Mouse (Mus musculus): ENCODE data around the gene Sars2.

The Sars2 gene

GRCm38 (mm10) chr7:28726600-28726999 lies 15.2 kb upstream of the Sars2 start:
- no peak for DNase-seq (ENCODE audit: low read depth, low spot score)

GRCm38 (mm10) chr7:28727649-28728340 lies 14.0 kb upstream of the Sars2 start:
- DNase-seq (ENCODE audit: low read depth, low spot score): no peak

GRCm38 (mm10) chr7:28732341-28733142 lies 9.2 kb upstream of the Sars2 start:
- DNase-seq (ENCODE audit: low read depth, low spot score): peak; percentile 43

- no peak for DNase-seq (ENCODE audit: low read depth, low spot score)
Observed at GRCm38 (mm10) chr7:28733211-28733610, 8.6 kb upstream of the Sars2 start.

GRCm38 (mm10) chr7:28735701-28736100 lies 6.1 kb upstream of the Sars2 start:
- no peak for DNase-seq (ENCODE audit: low read depth, low spot score)

- DNase-seq (ENCODE audit: low read depth, low spot score): no peak
Observed at GRCm38 (mm10) chr7:28739829-28740228, 2.0 kb upstream of the Sars2 start.

- no peak for DNase-seq (ENCODE audit: low read depth, low spot score)
Observed at GRCm38 (mm10) chr7:28740949-28741348, 843 bp upstream of the Sars2 start.

- DNase-seq (ENCODE audit: low read depth, low spot score): no peak
Observed at GRCm38 (mm10) chr7:28741368-28741708, 454 bp upstream of the Sars2 start.

- no peak for DNase-seq (ENCODE audit: low read depth, low spot score)
Observed at GRCm38 (mm10) chr7:28749935-28750334, 8.1 kb downstream of the Sars2 start.

GRCm38 (mm10) chr7:28756079-28756478 lies 14.3 kb downstream of the Sars2 start, which contains the start of gene Ccer2:
TSS of gene Ccer2 (plus strand) at chr7:28756174.
- no peak for DNase-seq (ENCODE audit: low read depth, low spot score)

GRCm38 (mm10) chr7:28758623-28759022 lies 16.8 kb downstream of the Sars2 start:
- DNase-seq (ENCODE audit: low read depth, low spot score): no peak

GRCm38 (mm10) chr7:28761907-28762306 lies 20.1 kb downstream of the Sars2 start:
- DNase-seq (ENCODE audit: low read depth, low spot score): no peak

- DNase-seq (ENCODE audit: low read depth, low spot score): no peak
Observed at GRCm38 (mm10) chr7:28765211-28765610, 23.4 kb downstream of the Sars2 start.

- DNase-seq (ENCODE audit: low read depth, low spot score): peak; percentile 99
Observed at GRCm38 (mm10) chr7:28766173-28766879, 24.5 kb downstream of the Sars2 start, which contains the start of gene Sirt2. TSS of gene Sirt2 (plus strand) at chr7:28766735.

GRCm38 (mm10) chr7:28766910-28767309 lies 25.1 kb downstream of the Sars2 start:
- no peak for DNase-seq (ENCODE audit: low read depth, low spot score)

- DNase-seq (ENCODE audit: low read depth, low spot score): no peak
Observed at GRCm38 (mm10) chr7:28767462-28767965, 25.7 kb downstream of the Sars2 start, which contains the start of gene Nfkbib. TSS of gene Nfkbib (minus strand) at chr7:28767512.

GRCm38 (mm10) chr7:28769414-28769958 lies 27.7 kb downstream of the Sars2 start:
- no peak for DNase-seq (ENCODE audit: low read depth, low spot score)

GRCm38 (mm10) chr7:28770309-28770708 lies 28.5 kb downstream of the Sars2 start:
- DNase-seq (ENCODE audit: low read depth, low spot score): no peak

- DNase-seq (ENCODE audit: low read depth, low spot score): no peak
Observed at GRCm38 (mm10) chr7:28771867-28772266, 30.1 kb downstream of the Sars2 start.

- no peak for DNase-seq (ENCODE audit: low read depth, low spot score)
Observed at GRCm38 (mm10) chr7:28773163-28773562, 31.4 kb downstream of the Sars2 start.

- no peak for DNase-seq (ENCODE audit: low read depth, low spot score)
Observed at GRCm38 (mm10) chr7:28774164-28774563, 32.4 kb downstream of the Sars2 start.

GRCm38 (mm10) chr7:28775129-28775528 lies 33.3 kb downstream of the Sars2 start:
- DNase-seq (ENCODE audit: low read depth, low spot score): no peak

Data from c-Kit-negative CD71-positive TER-119-positive erythroid progenitor cells, embryonic 14.5 days (primary cell).